Mouse (Mus musculus) liver, embryonic 14.5 days (tissue): ENCODE measurements around the gene Tox2.

Experiments
- CTCF ChIP-seq: IDR thresholded peaks from 2 replicates; pipeline ENCODE4 v1.5.1; 2016; ENCODE audit warnings: antibody characterized with exemption, low read depth, control low read depth
- EP300 ChIP-seq: IDR thresholded peaks from 2 replicates; pipeline ENCODE4 v1.6.1; 2016; ENCODE audit warnings: antibody characterized with exemption, low read depth

DNA sequence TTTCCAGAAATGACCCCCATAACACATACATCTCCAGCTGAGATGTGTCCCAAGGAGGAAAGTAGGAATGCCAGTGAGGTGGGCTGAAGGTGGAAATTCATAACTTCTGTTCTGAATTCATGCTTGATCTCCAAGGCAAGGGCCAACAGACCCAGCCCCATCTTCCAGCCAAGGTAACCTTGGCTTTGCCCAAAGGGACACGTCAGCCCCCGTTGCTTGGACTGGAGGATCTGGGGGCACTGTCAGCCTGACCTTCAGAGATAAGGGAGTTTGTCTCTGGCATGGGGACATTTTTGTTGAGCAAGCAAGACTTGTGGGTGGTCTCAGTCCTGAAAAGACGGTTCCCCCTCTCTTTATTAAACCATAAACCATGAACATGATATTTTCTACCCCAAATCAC lies 15.2 kb downstream of the Tox2 start:
- TF ChIP-seq CTCF (no peak), EP300 (no peak)
